Mouse (Mus musculus): Measurements from ENCODE around the gene Nol9.

GRCm38 (mm10) chr4:152038225-152038984 is 716 bp upstream of the Nol9 start, which contains the start of gene Tas1r1:
- TF ChIP-seq CTCF (IDR thresholded peaks at IDR 0.05; ENCODE audit: control insufficient read depth, insufficient read depth, insufficient replicate concordance, low read depth, low read length), result no peak
- TF ChIP-seq POLR2A (IDR thresholded peaks at IDR 0.05; ENCODE audit: control insufficient read depth, low read depth, low read length), result no peak

All from testis, adult 2 months (tissue).